Mouse (Mus musculus) gastrocnemius, postnatal 36 days (tissue): ENCODE measurements at regions not wholly inside any gene's neighbourhood (a gene's known extent, or its start where the extent isn't known, plus 50 kb on each side); places are given as distances from the start of the nearest gene placed in this dataset.

Experiments
- DNase-seq, 2 experiments: peaks; one replicate each; pipeline ENCODE4 v3.0.0; 2022
- intact Hi-C: fragments of 180-260 bp; cut with DNase I; formaldehyde crosslinking; loops from one replicate; pipeline ENCODE4 v1.15.1; 2025

GRCm38 (mm10) chr4:34475792-34476448 is 74.8 kb upstream of the Akirin2 start:
- intact Hi-C loops, result no loop called here
- no peak for DNase-seq

- intact Hi-C loops, result no loop called here
These were observed 66.5 kb upstream of the Akirin2 start for GRCm38 (mm10) chr4:34484273-34484672.

DNA sequence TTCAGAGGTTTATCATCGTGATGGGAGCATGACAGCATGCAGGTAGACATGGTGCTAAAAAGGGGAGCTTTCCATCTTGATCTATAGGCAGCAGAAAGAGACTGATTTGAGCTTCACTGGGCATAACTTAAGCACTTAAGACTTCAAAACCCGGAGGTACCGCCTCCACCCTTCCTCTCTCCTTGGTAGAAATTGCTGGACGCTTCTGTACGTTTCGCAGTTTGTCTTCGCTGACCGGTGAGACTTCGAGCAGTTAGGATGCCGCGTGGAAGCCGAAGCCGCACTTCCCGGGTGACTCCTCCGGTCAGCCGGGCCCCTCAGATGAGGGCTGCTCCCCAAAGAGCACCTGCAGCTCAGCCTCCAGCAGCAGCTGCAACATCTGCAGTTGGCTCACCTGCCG is 65.2 kb upstream of the Akirin2 start:
- DNase-seq, result no peak
- intact Hi-C loops, result no loop called here

More at GRCm38 (mm10) chr4:34484273-34484672, 66.5 kb upstream of the Akirin2 start:
- DNase-seq, result no peak

- intact Hi-C loops, result no loop called here
- no peak for DNase-seq
These were observed 55.6 kb upstream of the Akirin2 start for GRCm38 (mm10) chr4:34494961-34495723.

DNA sequence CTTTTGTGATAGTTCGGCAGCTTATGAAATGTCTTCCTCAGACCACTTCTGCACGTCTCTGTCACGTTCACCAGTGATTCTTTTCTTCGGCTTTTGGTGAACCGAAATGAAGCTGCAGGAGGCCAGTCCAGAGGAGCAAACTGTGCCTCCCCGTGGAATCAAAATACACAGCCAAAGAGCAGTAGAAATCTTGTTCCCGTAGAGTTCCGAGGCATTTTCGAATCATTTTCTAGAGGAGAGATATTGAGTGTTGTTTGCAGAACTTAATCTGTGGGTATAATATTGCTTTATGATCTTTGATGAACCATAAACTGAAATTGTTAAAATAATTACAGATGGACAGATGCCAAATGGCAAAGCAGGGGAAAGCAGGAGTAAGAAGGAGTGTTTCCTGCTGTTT is 52.4 kb upstream of the Akirin2 start:
- intact Hi-C loops, result no loop called here
- DNase-seq, result no peak

DNA sequence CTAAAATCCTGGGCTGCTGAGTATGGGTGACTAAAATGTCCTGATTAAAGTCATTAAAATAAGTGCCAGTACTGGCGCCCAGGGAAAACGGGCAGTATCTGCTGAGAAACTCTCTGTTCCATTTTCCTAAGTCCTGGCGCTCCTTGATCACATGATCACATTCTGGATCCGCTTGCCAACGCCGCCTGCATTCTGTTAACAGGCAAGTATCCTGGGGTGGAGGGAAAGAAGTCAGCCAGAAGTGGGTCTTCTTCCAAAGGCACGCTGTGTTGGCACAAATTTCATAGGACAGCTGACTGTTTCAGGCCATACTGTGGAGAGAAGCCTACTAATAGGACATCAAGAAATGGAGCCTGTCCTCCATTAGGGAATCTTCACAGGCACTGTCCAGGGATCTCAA is 52.0 kb upstream of the Akirin2 start:
- no peak for DNase-seq
- intact Hi-C loops, result no loop called here

GRCm38 (mm10) chr4:34499731-34500130 is 51.0 kb upstream of the Akirin2 start:
- no peak for DNase-seq
- intact Hi-C loops, result no loop called here
